Mouse (Mus musculus): ENCODE data around the gene L3mbtl1. TPM values are rescaled to one million over a fixed set of nuclear protein-coding genes. Genes with fewer than 3 reads are reported as not detected.

Gene L3mbtl1
- polyA plus RNA-seq, 1 experiment = 13.4 TPM

DNA sequence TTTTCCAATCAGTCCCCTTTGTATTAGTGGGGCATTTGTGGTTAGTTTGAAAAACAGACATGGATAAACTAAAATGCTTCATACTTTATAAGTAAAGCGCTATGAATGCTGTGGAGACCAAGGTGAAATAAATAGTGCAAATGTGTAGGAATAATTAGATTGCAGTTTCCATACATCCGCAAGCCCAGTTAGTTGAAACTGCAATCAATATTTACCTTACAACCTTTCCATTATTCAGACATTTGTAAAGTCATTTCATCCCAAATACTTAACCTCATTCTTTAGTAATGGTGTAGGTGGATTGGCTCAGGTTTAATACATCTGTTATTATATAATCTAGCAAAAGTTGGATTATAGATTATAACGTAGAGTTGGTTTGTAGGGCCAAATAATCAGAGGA lies 7.6 kb upstream of the L3mbtl1 start:
- no peak for DNase-seq (ENCODE audit: extremely low spot score in 1 of 2, low spot score in 1 of 2)

DNA sequence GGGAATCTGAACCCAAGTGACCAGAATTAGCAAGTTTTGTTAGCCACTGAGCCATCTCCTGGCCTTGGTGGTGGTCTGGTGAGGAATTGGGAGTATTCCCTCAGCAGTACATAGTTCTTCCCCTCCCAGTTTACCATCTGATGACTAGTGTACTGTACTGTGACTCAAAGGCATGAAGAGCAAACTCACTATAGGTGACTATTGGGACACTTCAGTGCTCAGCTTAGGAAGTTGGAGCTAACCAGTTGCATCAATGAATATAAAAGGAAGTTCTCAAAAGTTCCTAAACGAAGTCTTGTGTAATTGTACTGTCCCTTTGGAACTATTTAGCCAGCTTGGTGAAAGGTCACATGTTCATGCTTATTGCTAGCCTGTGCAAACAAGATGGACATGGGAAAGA lies 3.7 kb upstream of the L3mbtl1 start:
- DNase-seq (ENCODE audit: extremely low spot score in 1 of 2, low spot score in 1 of 2) = no peak

DNA sequence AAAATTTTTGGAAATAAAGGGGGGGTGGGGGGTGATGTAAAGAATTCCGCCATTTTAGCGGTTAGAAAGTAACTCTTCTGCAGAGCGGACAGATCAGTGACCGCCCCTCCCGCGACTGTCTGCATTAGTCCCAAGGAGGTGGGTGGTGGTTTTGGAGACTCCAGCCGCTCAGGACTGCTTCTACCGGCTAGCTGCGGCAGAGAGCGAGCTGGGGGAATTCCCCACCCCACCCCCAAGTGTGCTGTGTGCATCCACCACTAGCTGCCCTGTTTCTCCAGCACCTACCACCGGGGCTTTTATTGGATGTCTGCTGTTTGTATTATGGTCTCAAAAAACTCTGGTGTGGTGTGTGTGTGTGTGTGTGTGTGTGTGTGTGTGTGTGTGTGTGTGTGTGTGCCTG lies 659 bp downstream of the L3mbtl1 start:
- DNase-seq (ENCODE audit: extremely low spot score in 1 of 2, low spot score in 1 of 2) = no peak

DNA sequence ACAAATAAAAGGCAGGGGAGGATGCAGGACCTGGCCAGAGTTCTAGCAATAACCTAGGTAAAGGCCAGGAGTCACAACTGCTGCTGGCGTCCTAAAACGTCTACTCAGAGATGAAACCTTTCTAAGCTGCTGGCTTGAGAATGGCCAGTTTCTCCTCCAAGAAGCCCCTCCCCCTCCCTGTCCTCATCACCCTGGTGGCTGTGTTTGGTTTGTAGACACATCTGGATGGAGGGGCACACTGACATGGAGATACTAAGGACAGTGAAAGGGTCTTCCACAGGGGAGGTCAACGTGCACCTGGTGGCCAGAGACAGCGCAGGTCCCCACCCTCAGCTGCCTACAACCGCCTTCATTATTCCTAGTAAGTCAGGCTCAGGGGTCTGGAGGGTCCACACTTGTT lies 3.7 kb downstream of the L3mbtl1 start:
- DNase-seq (ENCODE audit: extremely low spot score in 1 of 2, low spot score in 1 of 2) = no peak

DNA sequence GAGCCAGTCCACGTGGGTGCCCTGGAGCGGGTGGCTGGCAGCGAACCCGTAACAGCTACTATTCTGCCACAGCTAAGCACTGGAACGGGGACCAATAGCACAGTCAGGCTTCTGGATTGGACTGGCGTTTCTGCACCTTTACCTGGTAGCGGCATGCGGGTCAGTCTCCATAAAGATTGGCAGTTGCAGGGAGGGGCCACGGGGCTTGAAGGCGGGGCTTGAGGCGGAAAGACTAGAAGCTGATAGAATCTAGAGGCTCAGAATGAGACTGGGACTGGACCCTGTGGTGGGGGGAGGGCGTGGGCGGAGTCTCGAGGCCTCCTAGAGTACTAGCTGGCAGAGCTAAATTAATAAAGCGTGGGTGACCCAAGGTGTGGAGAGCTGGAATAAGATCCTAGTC lies 4.5 kb downstream of the L3mbtl1 start:
- peak in 1 of 2 experiments; percentile 37 for DNase-seq (ENCODE audit: extremely low spot score in 1 of 2, low spot score in 1 of 2)

DNA sequence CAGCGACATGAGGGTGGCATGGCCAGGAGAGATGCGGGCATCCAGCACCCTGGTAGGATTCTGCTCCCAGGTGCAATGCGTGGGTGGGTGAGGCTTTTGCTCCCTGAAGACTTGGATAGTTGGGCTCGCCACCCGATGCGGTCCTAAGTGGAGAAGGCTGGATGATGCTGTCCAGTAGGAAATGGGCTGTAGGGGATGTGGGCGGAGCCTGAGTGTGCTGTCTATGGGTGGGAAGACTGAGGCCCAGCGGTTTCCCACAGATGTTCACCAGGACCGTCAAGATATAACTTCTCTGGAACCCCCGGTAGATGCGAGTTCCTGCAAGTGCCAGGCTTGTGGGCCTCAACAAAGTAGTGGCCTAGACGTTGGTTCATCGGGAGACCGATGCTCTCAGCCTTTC lies 4.9 kb downstream of the L3mbtl1 start:
- no peak for DNase-seq (ENCODE audit: extremely low spot score in 1 of 2, low spot score in 1 of 2)

DNA sequence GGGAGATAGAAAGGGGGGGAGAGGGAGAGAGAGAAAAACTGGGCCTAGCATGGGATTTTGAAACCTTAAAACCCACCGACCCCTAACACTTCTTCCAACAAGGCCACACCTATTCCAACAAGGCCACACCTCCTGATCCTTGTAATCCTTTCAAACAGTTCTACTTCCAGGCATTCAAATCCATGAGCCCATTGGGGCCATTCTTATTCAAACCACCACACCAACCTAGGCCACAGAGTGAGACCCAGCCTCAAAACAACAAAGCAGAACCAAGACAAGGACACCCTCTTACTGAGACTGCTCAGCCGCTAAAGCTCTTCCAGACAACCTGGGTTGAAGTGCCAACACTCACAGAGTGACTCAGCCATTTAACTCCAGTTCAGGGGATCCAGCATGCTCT lies 7.5 kb downstream of the L3mbtl1 start:
- DNase-seq (ENCODE audit: extremely low spot score in 1 of 2, low spot score in 1 of 2) = no peak

DNA sequence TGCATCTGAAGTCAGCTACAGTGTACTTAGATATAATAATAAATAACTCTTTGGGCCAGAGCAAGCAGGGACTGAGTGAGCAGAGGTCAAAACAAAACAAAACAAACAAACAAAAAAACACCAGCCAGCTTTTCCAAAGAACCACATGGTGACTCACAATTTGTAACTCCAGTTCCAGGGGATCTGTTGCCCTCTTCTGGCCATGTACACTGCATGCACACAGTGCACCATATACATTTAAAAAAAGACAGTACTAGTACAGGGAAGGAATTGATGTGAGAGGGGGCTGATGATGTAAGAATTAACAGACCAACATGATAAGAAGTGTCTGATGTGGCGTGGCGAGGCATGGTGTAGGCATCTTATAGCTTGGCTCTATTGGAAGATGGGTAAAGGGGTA lies 13.6 kb downstream of the L3mbtl1 start:
- no peak for DNase-seq (ENCODE audit: extremely low spot score in 1 of 2, low spot score in 1 of 2)

DNA sequence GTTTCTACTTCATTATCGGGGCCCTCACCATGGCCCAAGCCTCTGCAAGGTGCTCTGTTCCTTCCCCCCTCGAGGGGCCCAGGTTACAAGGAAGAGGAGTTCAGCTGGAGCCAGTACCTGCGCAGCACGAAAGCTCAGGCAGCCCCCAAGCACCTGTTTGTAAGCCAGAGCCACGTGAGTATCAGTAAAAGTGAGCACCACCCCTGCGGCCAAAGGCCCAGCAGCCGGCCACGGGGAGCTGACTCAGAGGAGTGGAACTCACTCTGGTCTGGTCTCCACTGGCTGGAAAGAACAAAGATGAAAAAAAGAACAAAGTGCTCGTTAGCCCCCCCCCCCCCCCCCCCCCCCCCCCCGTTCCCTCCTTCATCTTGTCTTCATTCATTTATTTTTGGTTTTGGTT lies 18.0 kb downstream of the L3mbtl1 start:
- DNase-seq (ENCODE audit: extremely low spot score in 1 of 2, low spot score in 1 of 2) = no peak

DNA sequence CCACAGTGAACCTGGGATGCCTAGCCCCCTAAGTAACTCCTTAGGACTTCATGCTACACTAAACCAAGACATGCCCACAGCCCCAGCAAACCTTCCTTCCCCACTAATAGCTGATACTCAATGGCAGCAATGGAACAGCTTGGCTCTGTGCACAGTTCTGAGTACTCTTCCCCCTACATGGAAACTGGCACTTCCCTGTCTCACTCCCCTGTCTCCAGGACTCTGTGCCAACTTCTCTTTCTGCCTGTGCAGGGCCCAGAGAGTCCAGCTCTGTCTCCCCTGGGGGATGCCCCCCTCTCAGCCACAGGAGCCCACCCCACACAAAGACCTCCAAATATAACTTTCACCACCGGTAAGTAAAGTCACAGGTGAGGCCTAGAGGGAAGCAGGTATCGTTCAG lies 23.5 kb downstream of the L3mbtl1 start:
- no peak for DNase-seq (ENCODE audit: extremely low spot score in 1 of 2, low spot score in 1 of 2)

DNA sequence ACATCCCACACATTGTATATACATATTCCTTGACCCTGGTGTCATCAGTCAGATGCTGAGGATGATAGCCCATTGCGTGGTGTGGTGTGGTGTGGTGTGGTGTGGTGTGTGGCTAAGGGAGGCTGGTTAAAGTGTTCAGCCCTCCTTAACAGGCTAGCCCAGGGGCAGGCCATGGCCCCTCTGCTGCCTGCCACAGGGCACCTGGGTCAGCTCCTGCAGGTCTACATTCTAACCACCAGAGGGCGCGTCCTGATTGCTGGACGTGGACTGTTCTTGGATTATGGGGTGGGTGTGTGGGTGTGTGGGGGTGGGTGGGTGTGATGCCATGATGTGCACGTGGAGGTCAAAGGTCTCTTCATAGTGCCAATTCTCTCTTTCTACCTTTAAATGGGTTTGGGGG lies 25.1 kb downstream of the L3mbtl1 start:
- peak in 1 of 2 experiments; percentile 43 for DNase-seq (ENCODE audit: extremely low spot score in 1 of 2, low spot score in 1 of 2)

DNA sequence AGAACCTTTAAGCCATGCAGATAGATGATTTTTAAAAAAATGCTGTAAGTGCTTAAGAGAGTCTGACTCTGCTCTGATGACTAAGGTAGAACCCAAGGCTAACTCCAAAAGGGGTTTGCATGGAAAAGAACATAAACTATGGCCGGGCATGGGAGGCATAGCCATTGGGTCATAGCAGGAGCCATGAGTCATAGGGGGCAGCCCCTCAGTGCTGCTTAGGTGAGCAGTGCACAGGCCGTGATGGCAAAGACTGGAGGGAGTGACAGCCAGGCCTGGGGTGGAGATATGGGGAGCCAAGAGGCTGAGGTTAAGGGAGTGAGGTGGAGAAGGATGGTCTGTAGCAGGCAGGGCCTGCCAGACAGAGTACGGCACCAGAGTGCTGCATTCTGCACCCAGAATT lies 25.8 kb downstream of the L3mbtl1 start:
- no peak for DNase-seq (ENCODE audit: extremely low spot score in 1 of 2, low spot score in 1 of 2)

DNA sequence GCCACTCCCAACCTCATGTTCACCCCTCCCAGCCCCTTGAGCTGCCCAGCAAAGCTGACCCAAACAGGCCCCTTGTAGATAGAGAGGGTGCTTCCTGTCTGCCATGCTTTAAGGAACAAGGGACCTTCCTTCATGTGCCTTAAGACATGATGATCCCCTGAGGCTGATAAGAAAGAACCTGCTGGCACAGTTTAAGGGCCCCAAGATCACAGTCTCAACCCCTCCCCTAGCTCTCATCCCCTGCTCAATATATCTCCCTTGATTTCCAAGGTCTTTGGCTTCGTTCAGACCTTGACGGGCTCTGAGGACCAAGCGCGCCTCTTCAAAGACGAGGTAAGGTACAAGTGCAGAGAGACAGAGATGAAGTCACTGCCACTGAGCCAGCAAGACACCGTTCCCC lies 27.6 kb downstream of the L3mbtl1 start:
- DNase-seq (ENCODE audit: extremely low spot score in 1 of 2, low spot score in 1 of 2) = no peak

DNA sequence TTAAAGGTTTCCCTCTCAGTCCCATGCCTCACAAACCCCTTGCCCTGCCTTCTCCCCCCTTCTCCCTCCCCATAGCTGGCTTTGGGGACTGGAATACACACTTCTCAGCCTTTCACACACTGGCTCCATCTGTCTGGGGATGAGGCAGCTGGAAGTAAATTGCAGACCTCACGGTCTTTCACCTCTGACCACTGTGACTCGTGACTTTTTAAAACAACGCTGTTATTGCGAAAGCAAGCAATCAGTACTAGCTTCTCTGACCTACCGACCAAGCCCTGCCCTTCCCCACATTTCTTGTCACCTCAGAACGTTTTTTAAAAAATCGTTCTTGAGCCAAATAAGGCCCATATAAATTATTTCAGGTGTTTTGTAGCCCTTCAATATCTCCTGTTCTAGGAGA lies 29.5 kb downstream of the L3mbtl1 start:
- no peak for DNase-seq (ENCODE audit: extremely low spot score in 1 of 2, low spot score in 1 of 2)

DNA sequence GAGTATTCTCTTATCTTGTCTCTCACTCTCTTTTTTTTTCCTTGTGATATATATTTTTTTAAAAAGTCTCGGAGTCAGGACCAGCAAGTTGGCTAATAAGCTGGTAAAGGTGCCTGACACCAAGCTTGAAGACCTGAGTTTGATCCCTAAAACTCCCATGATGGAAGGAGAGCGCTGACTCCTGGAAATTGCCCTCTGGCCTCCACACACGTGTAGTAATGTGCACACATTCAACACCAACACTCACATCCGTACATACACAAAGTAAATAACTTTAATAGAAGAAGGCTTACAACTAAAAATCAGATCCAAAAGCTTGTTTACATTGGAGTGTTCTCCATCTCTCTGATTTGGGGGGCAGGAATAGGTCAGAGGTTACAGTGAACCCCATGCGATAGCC lies 29.9 kb downstream of the L3mbtl1 start:
- DNase-seq (ENCODE audit: extremely low spot score in 1 of 2, low spot score in 1 of 2) = no peak

DNA sequence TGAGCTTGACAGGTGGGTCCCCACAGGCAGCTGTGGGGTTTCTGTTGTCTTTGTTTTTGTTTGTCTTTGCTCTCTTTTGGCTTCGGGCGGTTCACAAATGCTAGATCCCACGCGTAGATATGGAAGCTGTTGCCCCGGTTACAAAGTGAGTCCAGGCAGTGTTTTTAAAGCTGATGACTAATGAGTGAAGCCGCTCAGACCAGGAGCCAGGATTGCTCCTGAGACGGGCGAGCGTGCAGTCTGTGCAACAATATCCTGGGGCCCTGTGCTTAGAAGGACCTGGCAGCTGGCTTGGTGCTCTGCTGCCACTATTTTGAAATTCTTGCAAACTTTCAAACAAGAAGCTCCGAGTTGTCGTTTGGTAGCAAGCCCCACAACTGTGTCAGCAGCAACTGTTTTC lies 30.4 kb downstream of the L3mbtl1 start:
- no peak for DNase-seq (ENCODE audit: extremely low spot score in 1 of 2, low spot score in 1 of 2)

DNA sequence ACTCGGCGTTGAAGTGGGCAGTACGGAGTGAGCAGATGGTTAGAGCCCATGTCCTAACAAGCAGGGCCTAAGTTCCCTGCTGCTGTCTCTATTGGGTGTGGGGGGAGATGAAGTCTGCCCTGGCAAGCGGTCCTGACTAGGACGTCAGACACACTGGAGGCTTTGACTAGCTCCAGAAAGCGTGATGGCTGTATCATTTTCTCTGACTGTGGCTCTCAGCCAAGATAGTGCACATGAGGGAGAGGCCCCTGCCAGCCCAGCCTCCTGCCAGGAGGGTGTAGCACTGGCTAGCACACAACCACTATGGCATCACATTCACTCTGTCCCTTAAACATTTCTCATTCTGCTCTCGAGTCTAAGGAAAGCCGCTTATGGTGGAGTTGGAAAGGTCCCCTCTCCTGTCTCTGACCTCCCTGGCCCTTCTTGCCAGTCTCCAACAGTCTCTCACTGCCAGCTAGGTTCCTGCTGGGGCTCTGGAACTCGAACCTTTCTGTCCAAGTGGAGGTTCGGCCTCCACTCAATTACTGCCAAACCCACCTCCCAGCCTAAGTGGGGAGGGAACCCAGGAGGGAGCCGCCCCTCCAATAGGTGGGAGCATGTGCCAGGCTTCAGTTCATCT lies 32.0 kb downstream of the L3mbtl1 start:
- peak in 1 of 2 experiments; percentile 35 for DNase-seq (ENCODE audit: extremely low spot score in 1 of 2, low spot score in 1 of 2)

DNA sequence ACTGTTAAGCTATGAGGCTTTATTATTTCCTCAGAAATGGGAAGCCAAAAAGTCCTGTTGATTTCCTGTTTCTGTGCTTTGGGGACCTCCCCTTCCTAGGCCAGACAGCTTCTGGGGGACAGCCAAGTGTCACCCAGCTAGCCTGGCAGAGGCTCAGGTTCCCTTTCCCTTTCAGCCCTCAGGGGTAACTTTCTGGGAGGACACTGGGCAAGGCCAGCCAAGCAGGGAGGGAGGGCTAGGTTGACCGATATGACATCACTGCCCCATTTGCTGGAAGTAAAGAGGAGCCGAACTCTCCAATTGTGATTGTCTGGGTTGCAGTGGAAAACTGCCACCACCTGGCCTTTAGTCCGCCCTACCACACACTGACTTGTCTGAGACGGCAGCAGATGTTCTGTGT lies 32.7 kb downstream of the L3mbtl1 start:
- no peak for DNase-seq (ENCODE audit: extremely low spot score in 1 of 2, low spot score in 1 of 2)

DNA sequence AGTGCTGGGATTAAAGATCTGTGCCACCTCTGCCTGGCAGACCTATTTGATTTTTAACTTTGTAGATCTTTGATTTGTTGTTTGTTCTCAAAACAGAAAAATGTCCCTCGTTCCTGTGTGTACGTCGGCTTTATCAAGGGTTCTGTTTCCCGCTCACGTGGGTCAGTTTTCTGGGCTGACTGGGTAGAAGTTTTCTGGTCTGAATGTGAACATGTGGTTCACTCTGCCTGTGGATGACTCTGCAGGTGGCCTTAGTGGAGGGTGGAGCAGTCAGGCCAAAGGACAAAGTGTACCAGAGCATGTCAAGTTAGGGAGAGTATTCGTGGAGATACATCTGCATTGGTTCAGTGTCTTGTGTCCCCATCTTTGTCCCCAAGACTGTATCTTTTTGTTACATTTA lies 41.1 kb downstream of the L3mbtl1 start:
- DNase-seq (ENCODE audit: extremely low spot score in 1 of 2, low spot score in 1 of 2) = no peak

DNA sequence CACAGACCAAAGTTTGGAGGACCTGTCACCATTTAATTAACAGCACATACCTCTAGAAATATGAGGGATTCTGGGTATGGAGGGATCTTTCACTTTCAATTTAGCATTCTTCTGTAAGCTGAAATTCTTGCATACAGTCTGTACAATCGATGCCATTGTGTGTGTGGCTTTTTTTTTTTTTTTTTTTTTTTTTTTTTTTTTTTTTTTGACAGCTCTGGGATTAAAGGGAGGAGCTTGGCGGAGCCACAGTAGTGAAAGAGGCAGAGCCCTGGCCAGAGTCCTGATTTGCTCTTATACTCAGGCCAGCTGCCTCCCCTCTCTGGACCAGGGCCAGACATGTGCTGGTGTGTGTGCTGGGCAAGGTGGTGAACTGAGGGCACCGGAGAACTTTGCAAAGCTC lies 42.7 kb downstream of the L3mbtl1 start:
- DNase-seq (ENCODE audit: extremely low spot score in 1 of 2, low spot score in 1 of 2) = no peak

DNA sequence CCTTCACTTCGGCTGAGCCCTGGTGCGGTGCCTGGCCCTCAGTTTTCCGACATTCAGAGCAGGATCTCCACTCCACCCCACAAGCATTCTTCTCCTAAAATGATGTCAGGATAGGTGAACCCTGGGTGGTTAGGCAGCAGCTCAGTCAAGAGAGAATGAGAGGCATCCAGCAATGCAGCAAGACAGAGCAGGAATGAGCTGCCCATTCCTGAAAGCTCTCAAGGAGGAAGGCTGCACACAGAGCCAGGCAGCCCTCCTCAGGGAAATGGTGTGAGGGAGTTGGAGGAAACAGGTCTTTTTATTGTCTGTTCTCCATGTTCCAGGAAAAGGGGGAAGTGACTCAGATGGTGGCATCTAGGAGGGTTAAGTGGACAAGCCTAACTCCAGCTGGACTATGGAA lies 43.5 kb downstream of the L3mbtl1 start:
- DNase-seq (ENCODE audit: extremely low spot score in 1 of 2, low spot score in 1 of 2) = no peak

DNA sequence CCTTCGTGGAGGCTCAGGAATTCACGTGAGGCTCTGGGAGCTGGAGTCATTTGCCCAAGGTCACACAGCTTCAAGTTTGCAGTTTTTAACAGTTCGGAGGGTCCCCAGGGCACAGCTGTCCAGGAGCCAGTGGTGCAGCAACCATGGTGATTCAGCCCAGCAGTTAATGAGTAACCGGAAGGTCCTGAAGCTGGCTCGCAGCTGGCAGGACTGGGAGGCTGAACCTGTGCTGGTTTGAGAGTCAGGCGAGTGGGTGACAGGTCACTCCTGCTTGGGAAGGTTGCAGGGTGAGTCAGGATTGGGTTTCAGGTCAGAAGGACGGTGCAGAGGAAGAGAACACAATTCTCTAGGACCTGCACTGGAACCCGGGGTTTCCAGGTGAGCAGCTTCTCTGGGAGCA lies 43.9 kb downstream of the L3mbtl1 start, which contains the start of gene Sgk2:
Sgk2 (plus strand) TSS at position 113 of the 400 bp plus-strand sequence.
- no peak for DNase-seq (ENCODE audit: extremely low spot score in 1 of 2, low spot score in 1 of 2)

DNA sequence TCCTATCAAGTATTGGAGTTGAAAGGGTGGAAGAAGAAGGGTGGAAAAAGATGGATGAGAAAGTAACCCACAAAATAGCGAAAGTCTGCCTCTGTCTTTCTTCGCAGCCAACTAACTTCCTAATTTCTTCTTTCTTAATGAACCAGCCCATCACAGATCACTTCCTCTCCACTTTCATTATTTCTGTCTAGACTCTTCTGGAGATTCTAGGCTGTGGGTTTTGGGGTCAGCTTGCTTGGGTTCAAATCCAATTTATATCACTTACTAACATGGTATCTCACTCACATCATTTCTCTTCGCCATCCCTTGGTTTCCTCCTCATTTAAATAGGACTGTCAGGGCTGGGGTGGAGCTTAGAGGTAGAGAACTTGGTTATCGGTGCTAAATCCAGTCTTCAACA lies 45.0 kb downstream of the L3mbtl1 start:
- DNase-seq (ENCODE audit: extremely low spot score in 1 of 2, low spot score in 1 of 2) = no peak

Data from frontal cortex, adult 2 months (tissue).